In genomic region chr2:174672506-174673190, GRCm38 (mm10) we compare ENCODE assay signal across 8 mouse cellular contexts. TPM values are rescaled to one million over a fixed set of nuclear protein-coding genes. Genes with fewer than 3 reads are reported as not detected.
A peak's percentile ranks its signal among the peaks of the same experiment; 100 is the strongest.
DNase-seq lines count a peak whose midpoint lies in the region; ATAC-seq and TF ChIP-seq lines count a peak whose summit lies in the region.

No protein-coding gene starts in this region.

- no peaks in the 10 kb centered on the region for H3K36me3 ChIP-seq in forebrain, embryonic 13.5 days (ENCODE audit: poor library complexity, severe bottlenecking)
- no peaks in the 10 kb centered on the region for H3K36me3 ChIP-seq in hindbrain, embryonic 12.5 days
- no peaks in the 10 kb centered on the region for H3K36me3 ChIP-seq in limb, embryonic 14.5 days (ENCODE audit: control insufficient read depth, insufficient read depth, low read length)
- no peaks in the 10 kb centered on the region for H3K36me3 ChIP-seq in midbrain, embryonic 13.5 days
- H3K36me3 ChIP-seq in stomach, embryonic 15.5 days, result no peaks in the 10 kb centered on the region

- peak; percentile 36 for DNase-seq in ES-CJ7 (ENCODE audit: low read depth, low spot score)
- peak; percentile 61 for DNase-seq in adrenal gland, postnatal 10 days
- no peak for DNase-seq in limb, embryonic 14.5 days (ENCODE audit: low spot score)
- DNase-seq in right cerebral cortex, postnatal 10 days (ENCODE audit: low spot score in 2 of 2), result no peak

- ATAC-seq in forebrain, embryonic 13.5 days, result no peak
- no peak for ATAC-seq in hindbrain, embryonic 12.5 days (ENCODE audit: low FRiP score)
- no peak for ATAC-seq in limb, embryonic 14.5 days (ENCODE audit: low FRiP score, low read depth)
- ATAC-seq in midbrain, embryonic 13.5 days, result no peak
- no peak for ATAC-seq in stomach, embryonic 15.5 days (ENCODE audit: insufficient read depth, low FRiP score, low read depth)

- H3K9ac ChIP-seq in forebrain, embryonic 13.5 days, result 0 out of 2 replicates have a peak overlapping the region, but pooled peaks have one; percentile 62
- no peak overlapping the region for H3K9ac ChIP-seq in hindbrain, embryonic 12.5 days
- no peak overlapping the region for H3K9ac ChIP-seq in limb, embryonic 14.5 days (ENCODE audit: low read depth, low read length, severe bottlenecking)
- no peak overlapping the region for H3K9ac ChIP-seq in midbrain, embryonic 13.5 days (replicated peaks)
- no peak overlapping the region for H3K9ac ChIP-seq in stomach, embryonic 15.5 days

- peaks cover 18% of the 10 kb centered on the region for H3K27me3 ChIP-seq in forebrain, embryonic 13.5 days
- peaks cover 15% of the 10 kb centered on the region for H3K27me3 ChIP-seq in hindbrain, embryonic 12.5 days
- H3K27me3 ChIP-seq in limb, embryonic 14.5 days (ENCODE audit: control insufficient read depth, insufficient read depth, low read length), result no peaks in the 10 kb centered on the region
- peaks cover 18% of the 10 kb centered on the region for H3K27me3 ChIP-seq in midbrain, embryonic 13.5 days
- H3K27me3 ChIP-seq in stomach, embryonic 15.5 days (replicated peaks), result no peaks in the 10 kb centered on the region

- 0 out of 2 replicates have a peak overlapping the region, but pooled peaks have one; percentile 45 for H3K4me3 ChIP-seq in forebrain, embryonic 13.5 days
- no peak overlapping the region for H3K4me3 ChIP-seq in hindbrain, embryonic 12.5 days
- H3K4me3 ChIP-seq in limb, embryonic 14.5 days (replicated peaks; ENCODE audit: low read length), result 0 out of 2 replicates have a peak overlapping the region, but pooled peaks have one; percentile 36
- no peak overlapping the region for H3K4me3 ChIP-seq in midbrain, embryonic 13.5 days (replicated peaks)
- H3K4me3 ChIP-seq in stomach, embryonic 15.5 days (replicated peaks), result peak overlapping the region; percentile 46

- no peak for TF ChIP-seq POLR2A in limb, embryonic 14.5 days (IDR thresholded peaks at IDR 0.05; ENCODE audit: borderline replicate concordance, extremely low read depth, insufficient read depth, insufficient read length)

- peak overlapping the region; percentile 72 for H3K4me2 ChIP-seq in forebrain, embryonic 13.5 days
- H3K4me2 ChIP-seq in hindbrain, embryonic 12.5 days (replicated peaks), result peak overlapping the region; percentile 86
- peak overlapping the region; percentile 82 for H3K4me2 ChIP-seq in limb, embryonic 14.5 days (replicated peaks; ENCODE audit: low read depth, low read length, severe bottlenecking)
- peak overlapping the region; percentile 76 for H3K4me2 ChIP-seq in midbrain, embryonic 13.5 days (replicated peaks)
- peak overlapping the region; percentile 92 for H3K4me2 ChIP-seq in stomach, embryonic 15.5 days

- 26% methylated on average over 11 of the region's 11 CpGs for WGBS in forebrain, embryonic 13.5 days
- WGBS in hindbrain, embryonic 12.5 days, result 27% methylated on average over 11 of the region's 11 CpGs
- WGBS in limb, embryonic 14.5 days, result 26% methylated on average over 11 of the region's 11 CpGs
- WGBS in midbrain, embryonic 13.5 days, result 33% methylated on average over 11 of the region's 11 CpGs
- 30% methylated on average over 11 of the region's 11 CpGs for WGBS in stomach, embryonic 15.5 days

- no peak overlapping the region for H3K27ac ChIP-seq in forebrain, embryonic 13.5 days
- no peak overlapping the region for H3K27ac ChIP-seq in hindbrain, embryonic 12.5 days
- no peak overlapping the region for H3K27ac ChIP-seq in limb, embryonic 14.5 days (replicated peaks; ENCODE audit: low read depth, low read length)
- H3K27ac ChIP-seq in midbrain, embryonic 13.5 days, result no peak overlapping the region
- no peak overlapping the region for H3K27ac ChIP-seq in stomach, embryonic 15.5 days

- H3K4me1 ChIP-seq in forebrain, embryonic 13.5 days, result peaks cover 14% of the 10 kb centered on the region
- peaks cover 18% of the 10 kb centered on the region for H3K4me1 ChIP-seq in hindbrain, embryonic 12.5 days
- H3K4me1 ChIP-seq in limb, embryonic 14.5 days (ENCODE audit: control insufficient read depth, insufficient read depth, low read length), result no peaks in the 10 kb centered on the region; the same call in 1 of the 2 replicates
- peaks cover 23% of the 10 kb centered on the region for H3K4me1 ChIP-seq in midbrain, embryonic 13.5 days (replicated peaks)
- peaks cover 5% of the 10 kb centered on the region; the same call in 1 of the 2 replicates for H3K4me1 ChIP-seq in stomach, embryonic 15.5 days

- no peaks in the 10 kb centered on the region for H3K9me3 ChIP-seq in forebrain, embryonic 13.5 days (replicated peaks)
- no peaks in the 10 kb centered on the region for H3K9me3 ChIP-seq in hindbrain, embryonic 12.5 days (replicated peaks)
- no peaks in the 10 kb centered on the region for H3K9me3 ChIP-seq in limb, embryonic 14.5 days (ENCODE audit: control insufficient read depth, low read length)
- H3K9me3 ChIP-seq in midbrain, embryonic 13.5 days, result no peaks in the 10 kb centered on the region
- no peaks in the 10 kb centered on the region for H3K9me3 ChIP-seq in stomach, embryonic 15.5 days

RNA-seq across cellular contexts. Expression of gene Zfp831, which starts 29.3 kb away (rescaled TPM):
- total RNA-seq in adrenal gland, postnatal 10 days (2021), result under 1 TPM; 0.54 to 0.64 TPM
- polyA plus RNA-seq in forebrain, embryonic 13.5 days (2015; fragmentation: Nextera tagmentation; extraction: Ambion mirVana), result not detected in 2 replicates
- 0.03 TPM in 1 of 2 replicates, not detected in the other for polyA plus RNA-seq in hindbrain, embryonic 12.5 days (2016; fragmentation: Nextera tagmentation; extraction: Ambion mirVana)
- polyA plus RNA-seq in limb, embryonic 14.5 days (2012; rRNA removed), result 0.04 and 0.08 TPM in 2 replicates
- 0.01 and 0.03 TPM in 2 replicates for polyA plus RNA-seq in limb, embryonic 14.5 days (2014; fragmentation: Nextera tagmentation; extraction: Ambion mirVana)
- 0.01 TPM in 1 of 2 replicates, not detected in the other for polyA plus RNA-seq in midbrain, embryonic 13.5 days (2015; fragmentation: Nextera tagmentation; extraction: Ambion mirVana)
- polyA plus RNA-seq in stomach, embryonic 15.5 days (2015; fragmentation: Nextera tagmentation; extraction: Ambion mirVana), result 0.03 and 0.04 TPM in 2 replicates

Comparison
In these comparisons a context has a peak if more than half of its experiments do, and no peak if none do; other contexts are left out.
1. DNase-seq: peak in ES-CJ7 (single experiment) and adrenal gland, postnatal 10 days (single experiment); none in limb, embryonic 14.5 days (single experiment) and right cerebral cortex, postnatal 10 days (0 of 2).
2. H3K4me3 ChIP-seq: peak in forebrain, embryonic 13.5 days (single experiment), limb, embryonic 14.5 days (single experiment) and stomach, embryonic 15.5 days (single experiment); none in hindbrain, embryonic 12.5 days (single experiment) and midbrain, embryonic 13.5 days (single experiment).
3. Peak in every context shown above with its lines, with median percentiles within 50 percentile points of each other: H3K4me2 ChIP-seq.